Mouse (Mus musculus): ENCODE measurements around the gene Nol4l.

GRCm38 (mm10) chr2:153529931-153530766 is at the start of gene Nol4l:
- TF ChIP-seq CTCF (IDR thresholded peaks at IDR 0.05 in 2 of 3, conservative IDR thresholded peaks at IDR 0.05 in 1 of 3; ENCODE audit: control insufficient read depth in 1 of 3, insufficient read depth in 1 of 3, low read depth in 2 of 3, low read length in 3 of 3, poor library complexity in 1 of 3, severe bottlenecking in 1 of 3) (no peak), ZC3H11A (IDR thresholded peaks at IDR 0.05; ENCODE audit: low read depth, low read length) (no peak), SIN3A (IDR thresholded peaks at IDR 0.05; ENCODE audit: low read length) (no peak)

All from MEL (cell line).